Mouse (Mus musculus) G1E (cell line): ENCODE data around the gene Smyd4. TPM values are rescaled to one million over a fixed set of nuclear protein-coding genes. Genes with fewer than 3 reads are reported as not detected.

ENCODE experiments used
- ATAC-seq: 2 replicates; pipeline ENCODE4 v1.8.0; 2016; ENCODE audit warnings: mild to moderate bottlenecking; ENCODE audit not compliant: insufficient number of reproducible peaks, poor library complexity, low FRiP score, severe bottlenecking; ENCODE audit errors: extremely low read depth
- DNase-seq: peaks from one replicate; pipeline ENCODE4 v3.0.0; 2012; ENCODE audit warnings: low spot score
- H3K27me3 ChIP-seq: 2 replicates; pipeline ENCODE4 v1.6.1; 2012; ENCODE audit warnings: mild to moderate bottlenecking, low read length, inconsistent platforms; ENCODE audit not compliant: insufficient read depth
- H3K36me3 ChIP-seq: replicated peaks from 2 replicates; pipeline ENCODE3; 2012; ENCODE audit warnings: mild to moderate bottlenecking, inconsistent platforms
- H3K4me1 ChIP-seq: 2 replicates; pipeline ENCODE4 v1.6.1; 2012; ENCODE audit warnings: low read depth, low read length, inconsistent platforms, mixed read lengths; ENCODE audit not compliant: insufficient read depth
- H3K4me3 ChIP-seq: 2 replicates; pipeline ENCODE4 v1.5.1; 2012; ENCODE audit warnings: low read depth, mild to moderate bottlenecking, inconsistent platforms, low read length, moderate library complexity, mixed read lengths
- H3K9me3 ChIP-seq: replicated peaks from 2 replicates; pipeline ENCODE4 v1.6.1; 2012; ENCODE audit warnings: inconsistent platforms
- CTCF ChIP-seq: IDR thresholded peaks from 2 replicates; pipeline ENCODE4 v1.5.1; 2012; ENCODE audit warnings: low read depth, low read length, inconsistent platforms, mixed read lengths
- GATA1 ChIP-seq: IDR thresholded peaks from 2 replicates; pipeline ENCODE4 v1.6.1; 2012; ENCODE audit warnings: borderline replicate concordance, low read length, inconsistent platforms, mixed read lengths
- GATA2 ChIP-seq: IDR thresholded peaks from 2 replicates; pipeline ENCODE4 v1.6.1; 2012; ENCODE audit warnings: low read depth, low read length, inconsistent platforms, borderline replicate concordance
- POLR2AphosphoS5 ChIP-seq: IDR thresholded peaks from 2 replicates; pipeline ENCODE4 v1.6.1; 2012; ENCODE audit warnings: low read depth, low read length, inconsistent platforms; ENCODE audit not compliant: insufficient replicate concordance
- TAL1 ChIP-seq: conservative IDR thresholded peaks from 2 replicates; pipeline ENCODE4 v1.6.1; 2012; ENCODE audit warnings: low read depth, low read length, inconsistent platforms, mixed read lengths
- polyA plus RNA-seq: library from polyadenylated mRNA; stranded (reverse); fragments of >175 nt; gene quantifications from 2 replicates; pipeline ENCODE4 v1.2.3, GENCODE M21; 2012
- total RNA-seq, 2 experiments: library from RNA; stranded (forward) in 1 of 2; stranded (reverse) in 1 of 2; fragments of 200-1000 nt in 1 of 2; fragments of >200 nt in 1 of 2; fragmentation: Nextera tagmentation in 1 of 2; gene quantifications; 2 replicates each; pipeline ENCODE4 v1.2.3; 2014 to 2017

The Smyd4 gene
- total RNA-seq (2014; fragmentation: Nextera tagmentation), result 6.3 and 12.4 TPM in 2 replicates
- total RNA-seq (2017), result 14.8 and 15.0 TPM in 2 replicates
- polyA plus RNA-seq, result 1.1 TPM in 2 replicates

- peak within 1 kb of the TSS; percentile 86 for H3K4me3 ChIP-seq
- H3K4me1 ChIP-seq, result peaks cover 50% of the 10 kb centered on the region
- TF ChIP-seq GATA1 (no peak), GATA2 (no peak), TAL1 (no peak), POLR2AphosphoS5 (no peak), CTCF (no peak)
- DNase-seq, result peak; percentile 93
- no peaks in the 10 kb centered on the region for H3K9me3 ChIP-seq
- H3K36me3 ChIP-seq, result peaks cover 28% of the 10 kb centered on the region
- ATAC-seq, result peak; percentile 90
- no peaks in the 10 kb centered on the region for H3K27me3 ChIP-seq
Observed at GRCm38 (mm10) chr11:75348199-75348889, at the start of gene Smyd4, which contains the start of gene Rpa1. Gene Smyd4, plus strand, starts transcription at chr11:75348433. Gene Rpa1, minus strand, starts transcription at chr11:75348324.

- Histone ChIP-seq H3K27me3 (peaks cover 5% of the 10 kb centered on the region), H3K36me3 (peaks cover 50% of the 10 kb centered on the region), H3K4me1 (peaks cover 67% of the 10 kb centered on the region), H3K4me3 (no peak overlapping the region), H3K9me3 (no peaks in the 10 kb centered on the region)
- ATAC-seq, result no peak
- TF ChIP-seq CTCF, result no peak
- no peak for TF ChIP-seq GATA1
- TF ChIP-seq GATA2, result no peak
- TF ChIP-seq POLR2AphosphoS5, result no peak
- no peak for TF ChIP-seq TAL1
- no peak for DNase-seq
Observed at GRCm38 (mm10) chr11:75298491-75298890, 49.7 kb upstream of the Smyd4 start.

GRCm38 (mm10) chr11:75299786-75300185 lies 48.4 kb upstream of the Smyd4 start:
- H3K36me3 ChIP-seq, result peaks cover 62% of the 10 kb centered on the region
- ATAC-seq, result no peak
- DNase-seq, result no peak
- peak overlapping the region; percentile 5; the same call in 1 of the 2 replicates for H3K4me3 ChIP-seq
- H3K27me3 ChIP-seq, result no peaks in the 10 kb centered on the region
- H3K4me1 ChIP-seq, result peaks cover 68% of the 10 kb centered on the region
- H3K9me3 ChIP-seq, result no peaks in the 10 kb centered on the region
- TF ChIP-seq GATA1, result no peak

GRCm38 (mm10) chr11:75300954-75301353 lies 47.3 kb upstream of the Smyd4 start:
- H3K27me3 ChIP-seq, result no peaks in the 10 kb centered on the region
- TF ChIP-seq TAL1 (peak; percentile 45), GATA2 (no peak)
- no peaks in the 10 kb centered on the region for H3K9me3 ChIP-seq
- ATAC-seq (peak; percentile 79), DNase-seq (peak; percentile 74)
- H3K4me1 ChIP-seq, result peaks cover 71% of the 10 kb centered on the region
- H3K36me3 ChIP-seq, result peaks cover 74% of the 10 kb centered on the region
- H3K4me3 ChIP-seq, result peak overlapping the region; percentile 18; the same call in 1 of the 2 replicates

- Histone ChIP-seq H3K27me3 (no peaks in the 10 kb centered on the region), H3K4me3 (no peak overlapping the region; the same call in 1 of the 2 replicates), H3K36me3 (peaks cover 96% of the 10 kb centered on the region), H3K4me1 (peaks cover 62% of the 10 kb centered on the region), H3K9me3 (no peaks in the 10 kb centered on the region)
- TF ChIP-seq TAL1 (peak; percentile 30; the same call in 1 of the 2 replicates), GATA1 (no peak), GATA2 (no peak)
- no peak for ATAC-seq
- DNase-seq, result no peak
Observed at GRCm38 (mm10) chr11:75304797-75305196, 43.4 kb upstream of the Smyd4 start.

GRCm38 (mm10) chr11:75308650-75309049 lies 39.6 kb upstream of the Smyd4 start:
- no peak for TF ChIP-seq POLR2AphosphoS5
- no peak for TF ChIP-seq CTCF
- TF ChIP-seq TAL1, result no peak
- Histone ChIP-seq H3K4me3 (no peak overlapping the region), H3K4me1 (peaks cover 29% of the 10 kb centered on the region), H3K9me3 (no peaks in the 10 kb centered on the region), H3K36me3 (peaks cover 98% of the 10 kb centered on the region), H3K27me3 (no peaks in the 10 kb centered on the region)
- no peak for DNase-seq
- no peak for ATAC-seq
